Mouse (Mus musculus): Measurements from ENCODE around the gene Il17c. TPM values are rescaled to one million over a fixed set of nuclear protein-coding genes. Genes with fewer than 3 reads are reported as not detected.

The Il17c gene
- total RNA-seq (2023): not detected

GRCm38 (mm10) chr8:122421376-122422070 is at the start of gene Il17c:
TSS of gene Il17c (plus strand) at chr8:122422020.

GRCm38 (mm10) chr8:122376365-122377231 is 45.2 kb upstream of the Il17c start, which contains the start of gene Zc3h18:
TSS of gene Zc3h18 (plus strand) at chr8:122376609.

GRCm38 (mm10) chr8:122432443-122433268 is 10.8 kb downstream of the Il17c start, which contains the start of gene Cyba:
TSS of gene Cyba (minus strand) at chr8:122432930.

GRCm38 (mm10) chr8:122443262-122444006 is 21.6 kb downstream of the Il17c start, which contains the start of gene Mvd:
TSS of gene Mvd (minus strand) at chr8:122443422.

GRCm38 (mm10) chr8:122460524-122461472 is 39.0 kb downstream of the Il17c start, which contains the start of gene Snai3:
TSS of gene Snai3 (minus strand) at chr8:122460733.

Other genes with a start within 250 kb of the Il17c start
- gene Zfpm1, start 139.9 kb upstream of the Il17c start, total RNA-seq (2023): 10 to 100 TPM; 27.9 to 46.5 TPM
- not detected for gene Trhr2, start 61.3 kb upstream of the Il17c start, total RNA-seq (2023)
- 10 to 100 TPM; 55.6 to 56.3 TPM for gene Zc3h18, start 45.4 kb upstream of the Il17c start, total RNA-seq (2023)
- 100 to 1,000 TPM; 778 to 797 TPM for gene Cyba, start 10.9 kb downstream of the Il17c start, total RNA-seq (2023)
- gene Mvd, start 21.4 kb downstream of the Il17c start, total RNA-seq (2023): 10 to 100 TPM in 1 of 2 experiments, 1 to 10 TPM in 1; 8.6 to 10.3 TPM
- not detected for gene Snai3, start 38.7 kb downstream of the Il17c start, total RNA-seq (2023)
- 10 to 100 TPM; 46.3 to 60.3 TPM for gene Rnf166, start 54.0 kb downstream of the Il17c start, total RNA-seq (2023)
- gene Ctu2, start 54.1 kb downstream of the Il17c start, total RNA-seq (2023): 10 to 100 TPM; 10.5 to 12.6 TPM
- 10 to 100 TPM; 36.0 to 51.0 TPM for gene Piezo1, start 129.3 kb downstream of the Il17c start, total RNA-seq (2023)
- gene Cdt1, start 146.0 kb downstream of the Il17c start, total RNA-seq (2023): 10 to 100 TPM; 51.4 to 59.5 TPM
- 100 to 1,000 TPM; 172 to 173 TPM for gene Aprt, start 154.9 kb downstream of the Il17c start, total RNA-seq (2023)
- 10 to 100 TPM; 72.6 to 77.7 TPM for gene Galns, start 189.4 kb downstream of the Il17c start, total RNA-seq (2023)
- gene Trappc2l, start 189.6 kb downstream of the Il17c start, total RNA-seq (2023): 10 to 100 TPM; 37.4 to 43.3 TPM
- gene Pabpn1l, start 200.7 kb downstream of the Il17c start, total RNA-seq (2023): not detected